Mouse (Mus musculus) small intestine, adult 10 weeks (tissue): ENCODE data around the gene Vmn1r201. TPM values are rescaled to one million over a fixed set of nuclear protein-coding genes. Genes with fewer than 3 reads are reported as not detected.

Experiments
- polyA plus RNA-seq: library from polyadenylated mRNA; stranded (reverse); fragments of 350-450 nt; fragmentation: Illumina TruSeq; extraction: RNeasy Lipid Tissue Mini Kit (QIAGEN cat#74804); gene quantifications from one replicate; pipeline ENCODE4 v1.2.3, GENCODE M21; 2014; ENCODE audit warnings: low replicate concordance

Gene Vmn1r201
- not detected for polyA plus RNA-seq

GRCm38 (mm10) chr13:22471623-22472022 lies at the start of gene Vmn1r201:
Gene Vmn1r201, plus strand, starts transcription at chr13:22471923.

GRCm38 (mm10) chr13:22505281-22505680 lies 33.6 kb downstream of the Vmn1r201 start, which contains the start of gene Vmn1r202:
Gene Vmn1r202, minus strand, starts transcription at chr13:22505381.

GRCm38 (mm10) chr13:22517814-22518213 lies 46.1 kb downstream of the Vmn1r201 start, which contains the start of gene Vmn1r203:
Gene Vmn1r203, plus strand, starts transcription at chr13:22518114.

Other genes with a start within 250 kb of the Vmn1r201 start
- gene Vmn1r193, start 248.8 kb upstream of the Vmn1r201 start, polyA plus RNA-seq = not detected
- not detected for gene Vmn1r194, start 227.7 kb upstream of the Vmn1r201 start, polyA plus RNA-seq
- not detected for gene Vmn1r195, start 201.4 kb upstream of the Vmn1r201 start, polyA plus RNA-seq
- not detected for gene Vmn1r196, start 182.0 kb upstream of the Vmn1r201 start, polyA plus RNA-seq
- not detected for gene Vmn1r197, start 147.3 kb upstream of the Vmn1r201 start, polyA plus RNA-seq
- not detected for gene Vmn1r198, start 121.6 kb upstream of the Vmn1r201 start, polyA plus RNA-seq
- not detected for gene Vmn1r199, start 92.1 kb upstream of the Vmn1r201 start, polyA plus RNA-seq
- gene Vmn1r200, start 81.5 kb upstream of the Vmn1r201 start, polyA plus RNA-seq = not detected
- not detected for gene Vmn1r202, start 33.5 kb downstream of the Vmn1r201 start, polyA plus RNA-seq
- gene Vmn1r203, start 46.2 kb downstream of the Vmn1r201 start, polyA plus RNA-seq = not detected
- gene Vmn1r204, start 81.3 kb downstream of the Vmn1r201 start, polyA plus RNA-seq = not detected
- gene Vmn1r205, start 121.1 kb downstream of the Vmn1r201 start, polyA plus RNA-seq = not detected
- not detected for gene Vmn1r206, start 152.3 kb downstream of the Vmn1r201 start, polyA plus RNA-seq